Mouse (Mus musculus) lung, embryonic 16.5 days (tissue): ENCODE results near the gene Pafah2. TPM values are rescaled to one million over a fixed set of nuclear protein-coding genes. Genes with fewer than 3 reads are reported as not detected.
"Not testable (repeated sequence)": the region's sequence is repeated elsewhere in the genome, so short reads cannot be mapped to it uniquely, and the experiment has no call there.

Experiments
- ATAC-seq: fragments of 200-750 bp; cut with Nextera tagmentation; 2 replicates; pipeline ENCODE4 v1.8.0; 2017; ENCODE audit warnings: low read depth, mild to moderate bottlenecking, moderate library complexity
- H3K27ac ChIP-seq: fragments of 300-500 bp; sonication (generic); 2 replicates; pipeline ENCODE4 v1.5.1; 2014; ENCODE audit warnings: mild to moderate bottlenecking, control low read depth, low read length
- H3K27me3 ChIP-seq: fragments of 300-500 bp; sonication (generic); 2 replicates; pipeline ENCODE4 v1.6.1; 2014; ENCODE audit warnings: low read depth, low read length, mixed read lengths; ENCODE audit not compliant: control insufficient read depth, insufficient read depth
- H3K36me3 ChIP-seq: fragments of 300-500 bp; sonication (generic); 2 replicates; pipeline ENCODE4 v1.6.1; 2014; ENCODE audit warnings: low read length; ENCODE audit not compliant: control insufficient read depth, insufficient read depth
- H3K4me1 ChIP-seq: fragments of 300-500 bp; sonication (generic); replicated peaks from 2 replicates; pipeline ENCODE4 v1.6.1; 2014; ENCODE audit warnings: low read length, mixed read lengths; ENCODE audit not compliant: control insufficient read depth, insufficient read depth
- H3K4me2 ChIP-seq: fragments of 300-500 bp; sonication (generic); 2 replicates; pipeline ENCODE4 v1.6.1; 2014; ENCODE audit warnings: low read depth, low read length, control low read depth
- H3K4me3 ChIP-seq: fragments of 300-500 bp; sonication (generic); 2 replicates; pipeline ENCODE4 v1.5.1; 2014; ENCODE audit warnings: mild to moderate bottlenecking, low read length, control low read depth
- H3K9ac ChIP-seq: fragments of 300-500 bp; sonication (generic); 2 replicates; pipeline ENCODE4 v1.6.1; 2014; ENCODE audit warnings: low read length, control low read depth
- H3K9me3 ChIP-seq: fragments of 300-500 bp; sonication (generic); 2 replicates; pipeline ENCODE4 v1.6.1; 2016; ENCODE audit warnings: low read length; ENCODE audit not compliant: control insufficient read depth
- WGBS: fragments of 180-500 bp; shearing (Covaris S2); extraction: QIAGEN DNeasy Blood & Tissue Kit; methylation state at CpG from one replicate; pipeline ENCODE4 v1.1.7; 2014; 5-methylcytosine and 5-hydroxymethylcytosine counted together
- polyA plus RNA-seq: library from polyadenylated mRNA; unstranded; fragments of >200 nt; fragmentation: Nextera tagmentation; extraction: Ambion mirVana; gene quantifications from 2 replicates; pipeline ENCODE4 v1.2.1, GENCODE M21; 2015

Pafah2 gene
- polyA plus RNA-seq, 1 experiment from 2014 or later, result 14.3 TPM

DNA sequence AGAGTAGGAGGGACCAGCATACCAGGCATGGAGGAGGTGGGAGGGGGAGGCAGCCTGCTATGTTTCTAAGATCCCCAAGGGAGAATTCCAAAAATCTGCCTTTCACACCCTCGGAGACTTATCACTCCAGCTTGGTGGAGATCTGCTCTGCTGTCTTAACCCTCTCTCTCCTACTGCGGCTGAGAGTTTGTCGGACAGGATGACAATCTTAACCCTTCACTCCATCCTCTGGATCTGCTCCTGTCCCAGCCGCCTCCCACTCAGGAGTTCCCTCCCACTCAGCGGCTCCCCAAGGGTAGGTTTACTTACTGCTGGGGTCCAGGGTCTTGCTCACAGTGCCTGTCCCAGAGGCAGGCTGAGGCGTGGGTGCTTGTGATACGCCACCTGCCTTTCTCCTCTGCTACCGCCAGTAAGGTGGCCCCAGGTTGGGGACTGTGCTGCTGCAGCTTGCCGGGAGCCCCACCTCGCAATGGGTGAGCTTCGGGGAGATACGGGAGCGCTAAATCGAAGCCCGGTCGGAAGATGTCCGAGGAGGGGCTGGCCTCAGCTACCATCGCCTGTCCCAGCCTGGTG lies 25.4 kb upstream of the Pafah2 start:
- Histone ChIP-seq H3K9ac (peak overlapping the region; percentile 52), H3K36me3 (no peaks in the 10 kb centered on the region), H3K27ac (no peak overlapping the region), H3K9me3 (no peaks in the 10 kb centered on the region), H3K4me3 (peak overlapping the region; percentile 54), H3K4me2 (peak overlapping the region; percentile 86), H3K27me3 (peaks cover 25% of the 10 kb centered on the region), H3K4me1 (peaks cover 19% of the 10 kb centered on the region)
- WGBS, result under 1% methylated on average over 18 of the region's 18 CpGs
- peak; percentile 24; the same call in 1 of the 2 replicates for ATAC-seq

DNA sequence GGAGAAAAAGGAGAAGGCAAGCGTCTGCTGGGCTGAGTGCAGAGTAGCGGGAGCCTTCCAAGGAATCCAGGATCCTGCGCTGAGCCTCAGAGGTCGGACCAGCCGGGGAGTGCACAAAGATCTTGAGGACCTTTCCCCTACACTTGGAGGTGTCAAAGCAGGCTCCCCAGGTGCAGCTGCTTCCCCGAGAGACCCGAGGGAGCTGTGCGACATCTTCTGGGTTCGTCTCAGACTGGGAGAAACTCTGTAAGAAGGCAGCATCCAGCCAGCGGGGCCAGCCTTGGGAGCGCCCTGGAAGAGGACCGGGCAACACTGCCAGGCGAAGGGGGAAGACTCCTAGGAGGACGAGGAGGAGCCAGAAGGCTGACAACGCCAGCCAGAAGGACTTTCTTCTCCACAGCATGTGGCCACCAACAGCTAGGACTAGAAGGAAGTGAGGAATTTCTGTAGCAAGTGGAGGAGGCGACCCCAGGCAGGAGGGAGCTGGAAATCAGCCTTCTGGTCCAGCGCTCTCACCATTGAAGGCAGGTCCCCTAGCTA lies 24.7 kb upstream of the Pafah2 start:
- Histone ChIP-seq H3K36me3 (no peaks in the 10 kb centered on the region), H3K4me2 (peak overlapping the region; percentile 86), H3K4me1 (peaks cover 19% of the 10 kb centered on the region), H3K9me3 (no peaks in the 10 kb centered on the region), H3K9ac (peak overlapping the region; percentile 52), H3K27ac (no peak overlapping the region), H3K27me3 (peaks cover 25% of the 10 kb centered on the region), H3K4me3 (peak overlapping the region; percentile 54)
- 2% methylated on average over 17 of the region's 17 CpGs for WGBS
- ATAC-seq, result 0 out of 2 replicates have a peak, but pooled peaks have one; percentile 7

DNA sequence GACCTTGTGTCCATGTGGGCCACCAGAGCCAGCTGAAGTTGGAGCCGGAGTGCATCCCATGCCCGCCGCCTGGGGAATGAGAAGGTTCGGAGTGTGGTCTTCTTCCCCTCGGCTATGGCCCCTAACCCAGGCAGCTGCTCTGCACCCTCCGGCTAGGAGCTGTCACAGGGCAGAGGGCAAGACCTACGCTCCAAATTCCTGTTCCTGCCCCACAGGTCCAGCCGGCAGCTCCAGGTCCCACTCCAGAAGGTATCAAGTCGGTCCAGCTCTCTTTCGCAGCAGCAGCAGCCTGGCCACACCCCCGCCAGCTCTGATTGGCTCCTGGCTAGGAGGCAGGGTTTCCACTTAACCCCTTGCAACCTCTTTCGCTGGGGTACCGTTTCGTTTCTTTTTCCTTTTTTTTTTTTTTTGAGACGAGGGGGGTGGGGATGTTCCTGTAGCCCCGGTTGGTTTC lies 23.8 kb upstream of the Pafah2 start:
- Histone ChIP-seq H3K9me3 (no peaks in the 10 kb centered on the region), H3K27ac (no peak overlapping the region), H3K9ac (no peak overlapping the region; the same call in none of the 2 replicates), H3K4me2 (peak overlapping the region; percentile 86), H3K36me3 (no peaks in the 10 kb centered on the region), H3K27me3 (peaks cover 25% of the 10 kb centered on the region), H3K4me3 (peak overlapping the region; percentile 54), H3K4me1 (peaks cover 19% of the 10 kb centered on the region)
- peak; percentile 73 for ATAC-seq
- WGBS, result 0% methylated on average over 16 of the region's 16 CpGs

DNA sequence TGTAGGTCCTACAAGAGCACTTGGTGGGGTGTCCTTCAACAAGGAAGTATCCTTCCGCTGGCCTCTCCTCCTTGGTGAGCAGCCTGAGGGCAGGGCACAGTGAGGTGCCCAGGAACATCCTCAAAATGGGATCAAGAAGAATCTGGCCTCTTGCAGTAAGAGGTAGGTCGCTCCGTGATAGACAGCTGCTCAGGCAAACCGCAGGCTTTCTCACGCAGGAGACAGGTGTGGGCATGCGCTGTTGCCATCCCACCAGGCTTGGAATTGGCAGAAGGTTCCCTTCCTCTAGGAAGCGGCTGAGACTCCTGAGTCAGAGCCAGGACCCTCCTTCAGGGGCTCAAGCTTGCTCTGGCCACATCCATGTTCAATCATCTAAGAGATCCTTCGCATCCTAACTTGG lies 22.8 kb upstream of the Pafah2 start:
- 84% methylated on average over 8 of the region's 8 CpGs for WGBS
- no peak overlapping the region for H3K4me3 ChIP-seq
- H3K9ac ChIP-seq, result no peak overlapping the region
- H3K36me3 ChIP-seq, result no peaks in the 10 kb centered on the region
- H3K4me2 ChIP-seq, result no peak overlapping the region
- no peak overlapping the region for H3K27ac ChIP-seq
- no peaks in the 10 kb centered on the region for H3K9me3 ChIP-seq
- H3K4me1 ChIP-seq, result peaks cover 19% of the 10 kb centered on the region
- peaks cover 25% of the 10 kb centered on the region for H3K27me3 ChIP-seq
- ATAC-seq, result no peak

DNA sequence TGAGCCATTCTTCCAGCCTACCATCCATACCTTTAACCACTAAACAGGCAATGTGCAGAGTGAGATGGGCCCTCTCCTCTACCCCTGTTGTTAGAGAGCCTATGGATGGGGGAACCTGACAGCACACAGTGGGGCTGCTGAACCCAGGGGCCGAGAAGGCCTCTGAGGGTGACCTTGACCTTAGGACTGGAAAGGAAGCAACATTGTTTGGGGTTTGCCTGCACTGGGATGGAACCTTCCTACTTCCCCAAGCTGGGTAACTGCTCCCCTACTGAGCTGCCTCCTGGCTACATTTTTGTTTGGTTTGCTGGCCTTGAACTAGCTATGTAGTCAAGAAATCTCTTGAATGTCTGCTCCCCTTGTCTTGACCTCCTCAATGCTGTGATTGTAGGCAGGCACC lies 21.8 kb upstream of the Pafah2 start:
- H3K4me3 ChIP-seq, result no peak overlapping the region
- no peak for ATAC-seq
- WGBS, result 50% methylated on average over 1 of the region's 1 CpGs
- H3K4me2 ChIP-seq, result no peak overlapping the region
- peaks cover 19% of the 10 kb centered on the region for H3K4me1 ChIP-seq
- H3K27ac ChIP-seq, result no peak overlapping the region
- no peak overlapping the region for H3K9ac ChIP-seq
- no peaks in the 10 kb centered on the region for H3K9me3 ChIP-seq
- no peaks in the 10 kb centered on the region for H3K36me3 ChIP-seq
- peaks cover 24% of the 10 kb centered on the region for H3K27me3 ChIP-seq

DNA sequence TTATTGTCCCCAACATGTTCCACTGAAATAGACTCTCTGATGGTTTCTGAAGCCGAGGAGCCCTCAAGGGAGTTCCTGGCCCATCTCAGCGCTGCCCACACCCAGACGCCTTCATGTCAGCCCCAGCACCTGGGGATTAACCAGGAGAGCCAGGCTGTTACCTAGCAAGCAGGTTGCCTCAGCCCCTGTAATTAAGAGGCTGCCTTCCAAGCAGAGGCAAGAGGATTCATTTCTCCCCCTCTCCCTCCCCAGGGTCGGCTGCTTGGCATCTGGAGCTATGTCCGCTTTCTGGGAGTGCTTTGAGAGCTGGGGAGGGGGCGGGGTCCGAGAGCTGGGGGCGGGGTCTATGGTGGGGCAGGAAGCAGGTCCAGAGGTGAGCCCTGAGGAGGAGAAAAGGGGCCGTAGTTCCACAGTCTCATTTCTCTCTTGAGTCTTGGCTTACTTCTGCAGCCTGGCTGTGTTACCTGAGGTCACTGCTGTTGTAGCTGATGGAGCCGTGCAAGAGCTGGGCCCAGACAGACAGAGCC lies 18.0 kb upstream of the Pafah2 start:
- WGBS, result 29% methylated on average over 10 of the region's 10 CpGs
- Histone ChIP-seq H3K36me3 (no peaks in the 10 kb centered on the region), H3K4me3 (no peak overlapping the region), H3K9ac (no peak overlapping the region), H3K27me3 (no peaks in the 10 kb centered on the region), H3K27ac (no peak overlapping the region), H3K4me2 (no peak overlapping the region), H3K4me1 (no peaks in the 10 kb centered on the region), H3K9me3 (no peaks in the 10 kb centered on the region)
- ATAC-seq, result no peak

DNA sequence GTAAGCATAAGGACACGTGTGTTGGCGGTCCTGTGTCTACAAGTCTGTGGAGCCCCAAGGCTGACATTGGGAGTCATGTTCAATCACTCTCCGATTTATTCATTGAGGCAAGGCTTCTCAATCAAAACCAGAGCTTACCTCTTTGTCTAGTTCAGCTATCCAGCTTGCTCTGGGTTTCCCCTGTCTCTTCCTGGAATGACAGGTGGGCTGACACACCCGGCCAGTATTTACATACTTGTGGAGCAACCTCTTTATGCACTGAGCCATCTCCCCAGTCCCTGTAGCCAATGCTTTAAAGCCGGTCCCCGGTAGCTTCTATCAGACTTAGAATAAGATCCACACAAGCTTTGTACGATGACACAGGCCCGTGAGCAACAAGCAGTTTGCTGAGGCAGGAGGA lies 16.6 kb upstream of the Pafah2 start:
- H3K27ac ChIP-seq, result no peak overlapping the region
- H3K4me3 ChIP-seq, result no peak overlapping the region
- H3K4me2 ChIP-seq, result no peak overlapping the region
- no peaks in the 10 kb centered on the region for H3K36me3 ChIP-seq
- no peak overlapping the region for H3K9ac ChIP-seq
- no peak for ATAC-seq
- 63% methylated on average over 8 of the region's 8 CpGs for WGBS
- no peaks in the 10 kb centered on the region for H3K9me3 ChIP-seq
- H3K4me1 ChIP-seq, result no peaks in the 10 kb centered on the region
- H3K27me3 ChIP-seq, result no peaks in the 10 kb centered on the region

DNA sequence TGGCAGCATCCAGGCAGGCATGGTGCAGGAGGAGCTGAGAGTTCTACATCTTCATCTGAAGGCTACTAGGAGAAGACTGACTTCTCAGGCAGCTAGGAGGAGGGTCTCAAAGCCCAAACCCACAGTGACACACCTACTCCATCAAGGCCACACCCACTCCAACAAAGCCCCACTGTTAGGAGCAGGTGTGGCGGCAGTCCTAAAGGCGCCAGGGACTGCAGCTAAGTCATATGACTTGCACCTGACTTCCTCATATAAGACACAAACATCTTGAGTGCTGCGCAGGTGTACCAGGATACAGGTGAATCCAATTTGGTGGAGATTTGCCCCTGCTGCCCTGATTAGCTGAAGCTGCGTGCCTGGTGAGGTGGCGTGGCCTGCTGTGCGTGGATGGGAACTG lies 12.4 kb upstream of the Pafah2 start, which contains the start of gene Extl1:
Gene Extl1, minus strand, starts transcription at position 101 of the 400 bp plus-strand sequence.
- not testable (repeated sequence) for H3K36me3 ChIP-seq, H3K4me2 ChIP-seq, H3K4me1 ChIP-seq, H3K4me3 ChIP-seq, H3K9ac ChIP-seq, H3K27me3 ChIP-seq, H3K27ac ChIP-seq, H3K9me3 ChIP-seq, ATAC-seq
- 97% methylated on average over 2 of the region's 6 CpGs for WGBS

DNA sequence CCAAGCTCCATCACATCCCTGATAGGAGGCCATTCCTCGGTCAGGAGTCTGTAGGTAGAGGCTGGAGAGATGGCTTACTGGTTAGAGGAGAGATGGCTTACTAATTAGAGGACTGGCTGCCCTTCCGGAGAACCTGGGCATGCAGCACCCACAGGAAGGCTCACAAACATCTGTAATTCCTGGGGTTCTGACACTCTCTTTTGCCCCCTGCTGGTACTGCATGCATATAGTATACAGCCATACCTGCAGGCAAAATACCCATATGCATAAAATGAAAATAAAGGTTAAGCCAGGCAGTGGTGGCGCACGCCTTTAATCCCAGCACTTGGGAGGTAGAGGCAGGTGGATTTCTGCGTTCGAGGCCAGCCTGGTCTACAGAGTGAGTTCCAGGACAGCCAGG lies 8.9 kb upstream of the Pafah2 start:
- no peak for ATAC-seq
- Histone ChIP-seq H3K4me2 (no peak overlapping the region), H3K4me3 (no peak overlapping the region), H3K27me3 (no peaks in the 10 kb centered on the region), H3K27ac (no peak overlapping the region), H3K9ac (no peak overlapping the region), H3K9me3 (no peaks in the 10 kb centered on the region), H3K4me1 (no peaks in the 10 kb centered on the region; the same call in 1 of the 2 replicates), H3K36me3 (no peaks in the 10 kb centered on the region)
- 73% methylated on average over 6 of the region's 6 CpGs for WGBS
